Mouse (Mus musculus) thymus, postnatal 4 days (tissue): ENCODE measurements around the gene Rps11.
"Not testable (repeated sequence)": the region's sequence is repeated elsewhere in the genome, so short reads cannot be mapped to it uniquely, and the experiment has no call there.

ENCODE experiments used
- DNase-seq: peaks from one replicate; pipeline ENCODE4 v3.0.0; 2021

Rps11 gene

GRCm38 (mm10) chr7:45131850-45132249 lies 7.6 kb upstream of the Rps11 start:
- DNase-seq = no peak

- DNase-seq = no peak
Observed at GRCm38 (mm10) chr7:45129776-45130512, 5.7 kb upstream of the Rps11 start.

- no peak for DNase-seq
Observed at GRCm38 (mm10) chr7:45129318-45129717, 5.1 kb upstream of the Rps11 start.

DNA sequence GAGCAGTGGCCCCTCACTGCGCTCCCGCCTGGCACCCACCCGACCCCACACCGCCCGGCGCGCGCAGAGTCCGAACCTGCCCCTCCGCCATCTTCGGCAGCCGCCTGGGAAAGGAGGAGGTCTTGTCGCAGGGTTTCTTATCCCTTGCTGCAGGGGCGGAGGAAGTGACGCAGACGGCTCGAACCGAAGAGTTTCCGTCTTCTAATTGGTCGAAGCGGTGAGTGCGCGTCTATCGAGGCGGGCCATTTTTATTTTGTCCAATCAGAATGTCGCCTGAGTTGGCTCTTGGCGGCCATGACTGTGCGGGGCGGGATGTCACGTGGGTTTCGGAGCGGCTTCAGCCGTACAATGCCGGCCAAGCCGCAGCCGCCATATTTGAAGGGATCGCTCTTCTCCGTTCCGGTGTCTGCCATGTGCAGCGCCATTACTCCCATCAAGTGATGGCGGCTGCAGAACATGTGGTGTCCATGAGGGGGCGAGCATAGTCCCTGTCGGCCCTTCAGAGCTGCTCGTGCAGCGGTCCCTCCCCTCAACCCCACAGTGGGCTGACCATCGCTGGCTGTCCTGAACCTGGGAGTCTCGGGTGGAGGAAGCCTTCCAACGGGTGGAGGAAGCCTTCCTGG lies 4.5 kb upstream of the Rps11 start, which contains the start of gene Rpl13a:
Gene Rpl13a (minus strand): TSS at position 138 of the 623 bp plus-strand sequence.
- DNase-seq = peak; percentile 94

GRCm38 (mm10) chr7:45127700-45128224 lies 3.5 kb upstream of the Rps11 start:
- DNase-seq = no peak

GRCm38 (mm10) chr7:45126844-45127699 lies 2.8 kb upstream of the Rps11 start:
- DNase-seq = peak; percentile 51

GRCm38 (mm10) chr7:45126147-45126843 lies 2.1 kb upstream of the Rps11 start:
- no peak for DNase-seq

DNA sequence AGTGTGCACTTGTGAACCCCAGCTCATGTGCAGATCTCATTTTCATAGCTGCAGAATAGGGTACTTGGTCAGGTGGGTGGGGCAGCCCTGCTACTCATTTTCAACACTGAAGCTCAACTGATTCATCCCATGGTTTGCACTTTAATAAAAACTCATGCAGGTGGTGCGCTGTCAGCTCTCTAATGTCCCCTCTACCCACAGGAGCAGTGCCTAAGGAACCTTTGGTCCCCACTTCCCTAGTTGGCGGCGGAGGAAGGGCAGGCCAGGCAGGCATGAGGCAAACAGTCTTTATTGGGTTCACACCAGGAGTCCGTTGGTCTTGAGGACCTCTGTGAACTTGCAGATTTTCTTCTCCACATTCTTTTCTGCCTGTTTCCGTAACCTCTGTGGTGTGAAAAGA lies 1.4 kb upstream of the Rps11 start:
- not testable (repeated sequence) for DNase-seq

DNA sequence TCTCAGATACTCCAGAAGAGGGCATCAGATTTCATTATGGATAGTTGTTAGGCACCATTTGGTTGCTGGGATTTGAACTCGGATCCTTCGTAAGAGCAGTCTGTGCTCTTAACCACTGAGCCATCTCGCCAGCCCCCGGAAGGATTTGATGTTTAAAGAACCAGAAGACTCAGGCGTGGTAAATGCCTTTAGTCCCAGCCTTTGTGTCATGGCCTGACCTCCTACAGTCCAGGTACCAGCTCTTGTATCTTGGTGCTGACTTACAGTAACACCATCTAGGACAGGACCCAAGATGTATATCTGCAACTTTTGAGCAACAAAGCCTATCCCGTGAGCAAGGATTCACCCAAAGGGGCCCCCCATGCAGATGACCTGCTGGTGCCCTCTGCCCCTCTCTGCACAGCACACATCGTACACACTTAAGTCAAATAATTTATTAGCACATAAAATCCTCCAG lies 933 bp upstream of the Rps11 start:
- no peak for DNase-seq

GRCm38 (mm10) chr7:45123186-45123570 lies 1.1 kb downstream of the Rps11 start:
- DNase-seq = peak; percentile 72

- DNase-seq = no peak
Observed at GRCm38 (mm10) chr7:45122561-45123185, 1.6 kb downstream of the Rps11 start.

- DNase-seq = no peak
Observed at GRCm38 (mm10) chr7:45121966-45122365, 2.3 kb downstream of the Rps11 start.

DNA sequence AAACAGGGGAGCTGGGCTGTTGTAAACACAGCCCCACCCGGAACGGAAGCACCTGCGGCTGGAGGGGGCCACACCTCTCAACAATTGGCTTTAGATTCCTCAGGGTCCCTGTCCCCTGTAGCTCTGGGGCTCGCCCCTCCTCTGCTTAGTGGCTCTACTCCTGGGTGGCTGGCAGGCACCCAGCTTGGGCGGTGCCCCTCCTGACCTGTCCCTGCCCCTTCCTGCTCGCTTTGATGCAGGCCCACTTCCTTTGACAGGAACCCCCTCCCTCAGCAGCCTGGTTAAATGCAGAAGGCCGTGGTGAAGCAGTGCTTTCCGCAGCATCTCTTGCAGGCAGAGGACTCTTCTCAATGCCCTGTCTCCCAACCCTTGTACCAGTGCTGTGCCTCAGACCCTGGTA lies 2.8 kb downstream of the Rps11 start:
- DNase-seq = peak; percentile 83

- peak; percentile 24 for DNase-seq
Observed at GRCm38 (mm10) chr7:45119780-45120709, 4.2 kb downstream of the Rps11 start.

GRCm38 (mm10) chr7:45118336-45118735 lies 5.9 kb downstream of the Rps11 start:
- DNase-seq = no peak

- DNase-seq = no peak
Observed at GRCm38 (mm10) chr7:45117566-45117965, 6.7 kb downstream of the Rps11 start.

GRCm38 (mm10) chr7:45113476-45113875 lies 10.8 kb downstream of the Rps11 start:
- DNase-seq = no peak

DNA sequence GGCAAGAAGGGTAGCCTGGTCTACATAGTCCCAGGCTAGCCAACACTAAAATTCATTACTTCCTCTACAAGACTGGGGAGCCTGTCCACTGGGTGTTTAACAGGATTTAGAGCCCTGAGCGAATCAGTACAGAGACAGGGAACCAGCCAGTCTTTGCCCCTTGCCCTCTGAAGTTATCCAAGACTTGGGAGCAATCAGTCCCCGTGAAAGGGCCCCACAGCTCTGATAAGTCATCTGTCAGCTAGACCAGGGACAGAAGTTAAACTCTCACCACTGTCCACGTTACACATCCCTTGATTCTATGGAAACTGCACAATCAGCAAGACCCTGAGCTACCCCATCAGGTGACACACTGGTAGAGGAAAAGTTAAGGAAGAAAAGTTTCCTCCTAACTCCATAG lies 11.7 kb downstream of the Rps11 start:
- no peak for DNase-seq

DNA sequence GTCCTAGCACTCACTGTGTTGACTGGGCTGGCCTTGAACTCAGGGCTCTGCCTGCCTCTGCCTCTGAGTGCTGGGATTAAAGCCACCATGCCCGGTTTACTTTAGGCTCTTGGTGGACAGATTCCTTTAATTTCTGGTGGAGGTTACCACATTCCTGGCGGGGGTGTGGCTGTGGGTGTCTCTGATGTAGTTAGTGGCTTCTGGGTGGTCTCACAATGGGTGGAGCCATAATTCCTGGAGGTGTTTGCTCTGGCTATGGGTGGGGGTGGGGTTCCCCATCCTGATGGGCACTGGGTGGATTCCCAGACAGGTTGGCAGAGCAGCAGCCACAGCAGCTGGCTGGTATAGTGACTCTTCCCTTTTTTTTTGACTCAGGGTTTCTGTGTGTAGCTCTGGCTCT lies 12.3 kb downstream of the Rps11 start:
- DNase-seq = no peak

DNA sequence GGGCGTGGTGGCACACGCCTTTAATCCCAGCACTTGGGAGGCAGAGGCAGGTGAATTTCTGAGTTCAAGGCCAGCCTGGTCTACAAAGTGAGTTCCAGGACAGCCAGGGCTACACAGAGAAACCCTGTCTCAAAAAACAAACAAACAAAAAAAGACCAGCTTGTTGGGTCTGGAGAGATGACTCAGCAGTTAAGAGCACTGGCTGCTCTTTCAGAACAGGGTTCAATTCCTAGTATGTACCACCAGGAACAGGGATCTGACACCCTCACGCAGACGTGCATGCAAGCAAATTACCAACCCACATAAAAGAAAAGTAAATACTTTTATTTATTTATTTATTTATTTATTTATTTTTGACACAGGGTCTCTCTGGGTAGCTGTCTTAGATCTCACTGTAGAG lies 14.2 kb downstream of the Rps11 start:
- not testable (repeated sequence) for DNase-seq
